Mouse (Mus musculus) embryonic stem cell, embryonic (primary cell): ENCODE measurements around the gene Os9.

Source experiments
- CTCF ChIA-PET, 4 experiments: fragments of 300-600 bp in 2 of 4; fragments of 350-600 bp in 2 of 4; sonication (Branson Sonifier 250); formaldehyde crosslinking; loops; one replicate each; lab custom pipeline; 2022; ENCODE audit warnings: inconsistent platforms in 2 of 4; lab: Charles Lee
- POLR2A ChIA-PET, 4 experiments: fragments of 300-600 bp in 2 of 4; fragments of 350-600 bp in 2 of 4; sonication (Branson Sonifier 250); formaldehyde crosslinking; loops; one replicate each; lab custom pipeline; 2022; ENCODE audit warnings: antibody characterized with exemption in 4 of 4, inconsistent platforms in 1 of 4; lab: Charles Lee

The Os9 gene

GRCm38 (mm10) chr10:127059968-127060916, 60.7 kb downstream of the Os9 start, which contains the start of gene March9:
TSS of gene March9 (minus strand) at chr10:127060184.
- ChIA-PET POLR2A (interaction anchor here in 3 of 4 experiments (0.6 to 2.1 kb wide), 13 partner anchors 9 to 1273 kb away, joined by 3 to 5 read pairs (median 3); partner anchors contain the start of genes Agap2 (in 1 of the 3), Cyp27b1 (in 1 of the 3), Eef1akmt3 (in 1 of the 3) and Mettl1 (in 1 of the 3)), CTCF (interaction anchor here in 2 of 4 experiments (0.6 to 2.4 kb wide), 2 partner anchors 12 to 133 kb away, joined by 8 to 19 read pairs; partner anchors contain the start of gene Cyp27b1 (in 1 of the 2))

- POLR2A ChIA-PET = interaction anchor here in 3 of 4 experiments (0.6 to 2.1 kb wide), 15 partner anchors 10 to 193 kb away, joined by 3 to 12 read pairs (median 4); partner anchors contain the start of genes Eef1akmt3 (in 2 of the 3), Mettl1 (in 2 of the 3) and Cyp27b1 (in 1 of the 3)
- CTCF ChIA-PET = interaction anchor here (0.6 to 2.4 kb wide), 15 partner anchors 11 to 279 kb away, joined by 3 to 19 read pairs (median 5); partner anchors contain the start of genes Cyp27b1 (in 3 of the 4) and Atp23 (in 1 of the 4)
Observed at GRCm38 (mm10) chr10:127059174-127059967, 61.6 kb downstream of the Os9 start.

DNA sequence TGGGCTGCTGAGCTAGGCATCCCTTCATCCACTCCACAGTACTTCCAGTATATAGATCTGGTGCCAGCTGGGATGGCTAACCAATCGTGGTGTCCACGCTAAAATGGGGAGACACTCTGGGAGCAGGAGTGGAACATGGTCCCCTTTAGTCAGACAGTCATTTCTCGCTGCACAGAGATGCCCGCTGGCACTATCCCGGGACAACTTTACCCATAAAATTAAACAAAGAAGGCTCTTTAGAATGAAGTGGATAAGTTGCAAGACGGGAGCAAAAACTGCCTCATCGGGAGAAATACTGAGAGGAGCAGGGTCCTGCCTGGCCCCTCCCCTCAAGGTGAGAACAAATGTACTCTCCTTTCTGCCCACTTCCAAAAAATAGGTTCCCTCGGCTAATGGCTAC, 62.2 kb downstream of the Os9 start:
- POLR2A ChIA-PET = interaction anchor here (0.6 to 2.1 kb wide), 23 partner anchors 8 to 194 kb away, joined by 3 to 12 read pairs (median 3); partner anchors contain the start of genes Eef1akmt3 (in 3 of the 4), Mettl1 (in 2 of the 4), Avil (in 1 of the 4) and Cyp27b1 (in 1 of the 4)
- CTCF ChIA-PET = interaction anchor here (0.6 to 2.4 kb wide), 48 partner anchors 10 to 308 kb away, joined by 3 to 26 read pairs (median 4); partner anchors contain the start of genes Cyp27b1 (in 4 of the 4), Eef1akmt3 (in 3 of the 4), Mettl1 (in 2 of the 4) and Agap2 (in 1 of the 4)

GRCm38 (mm10) chr10:127058161-127058560, 62.8 kb downstream of the Os9 start:
- ChIA-PET POLR2A (interaction anchor here (0.5 to 2.1 kb wide), 24 partner anchors 8 to 1650 kb away, joined by 3 to 12 read pairs (median 4); partner anchors contain the start of genes Cyp27b1 (in 3 of the 4), Eef1akmt3 (in 3 of the 4), Mettl1 (in 2 of the 4) and Avil (in 1 of the 4)), CTCF (interaction anchor here (0.5 to 2.4 kb wide), 66 partner anchors 8 to 1611 kb away, joined by 3 to 26 read pairs (median 3); partner anchors contain the start of genes Cyp27b1 (in 4 of the 4), Eef1akmt3 (in 3 of the 4), Mettl1 (in 2 of the 4) and Tsfm (in 2 of the 4))

DNA sequence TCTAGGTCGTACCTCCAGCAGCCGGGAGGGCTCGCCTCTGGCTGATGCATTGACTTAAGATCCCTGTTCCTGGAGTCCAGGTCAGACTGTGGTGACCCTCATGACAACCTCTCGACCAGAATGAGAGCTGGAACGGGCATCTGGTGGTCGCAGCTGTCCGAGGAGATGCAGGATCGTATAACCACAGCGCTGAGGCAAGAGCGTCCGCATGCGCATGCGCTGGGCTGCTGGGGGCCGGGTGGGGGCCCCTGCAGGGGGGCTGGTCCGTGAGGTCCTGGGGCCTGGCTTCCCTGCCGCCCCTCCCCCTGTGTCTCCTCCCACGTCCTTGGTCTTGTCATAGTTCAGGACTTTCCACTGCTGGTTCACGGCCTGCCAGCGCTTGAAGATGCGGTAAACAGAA, 64.4 kb downstream of the Os9 start:
- POLR2A ChIA-PET = interaction anchor here in 3 of 4 experiments (0.5 to 1.5 kb wide), 5 partner anchors 39 to 119 kb away, joined by 3 to 5 read pairs (median 3); no protein-coding TSS in a partner anchor

GRCm38 (mm10) chr10:127055406-127055805, 65.5 kb downstream of the Os9 start:
- ChIA-PET POLR2A (interaction anchor here in 2 of 4 experiments (0.6 to 0.8 kb wide), 3 partner anchors 12 to 78 kb away, joined by 3 read pairs; no protein-coding TSS in a partner anchor), CTCF (no interaction called here)

More for the DNA sequence above, 64.4 kb downstream of the Os9 start:
- CTCF ChIA-PET = no interaction called here

DNA sequence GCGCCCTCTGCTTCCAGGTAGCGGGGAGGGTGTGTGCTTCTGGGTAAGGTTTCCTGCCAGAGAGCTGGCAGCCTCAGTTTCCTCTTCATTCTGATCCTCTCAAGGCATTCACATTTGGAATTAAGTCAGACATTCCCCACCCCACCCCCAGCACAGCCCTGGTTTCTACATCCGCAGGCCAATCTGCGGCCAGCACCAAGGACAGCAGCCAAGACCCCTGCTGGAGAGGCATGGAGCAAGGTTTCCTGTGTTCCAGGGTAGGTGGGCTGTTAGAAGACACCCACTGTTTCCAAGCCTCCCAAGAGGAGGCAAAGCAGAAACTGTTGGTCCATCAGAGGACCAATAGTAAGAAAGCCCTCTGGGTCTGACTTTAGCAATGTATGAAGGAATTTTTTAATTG, 66.3 kb downstream of the Os9 start:
- ChIA-PET CTCF (no interaction called here), POLR2A (interaction anchor here in 1 of 4 experiments (0.8 kb wide), 1 partner anchor 11 kb away, joined by 3 read pairs; no protein-coding TSS in a partner anchor)

DNA sequence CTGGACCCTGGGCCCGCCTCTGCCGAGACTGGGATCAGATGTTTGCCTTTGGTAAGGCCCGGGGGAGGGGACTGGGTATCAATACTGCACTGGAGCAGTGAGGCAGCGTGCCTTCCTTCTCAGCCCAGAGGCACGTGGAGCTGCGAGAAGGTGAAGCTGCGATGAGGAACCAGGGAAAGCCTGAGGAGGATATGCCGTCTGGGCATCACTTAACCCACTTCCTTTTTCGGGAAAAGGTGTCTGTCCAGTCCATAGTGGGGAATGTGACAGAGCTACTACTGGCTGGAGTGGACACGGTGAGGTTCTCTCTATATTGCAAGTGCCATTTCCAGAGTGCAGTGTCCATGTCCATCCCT, 70.8 kb downstream of the Os9 start:
- POLR2A ChIA-PET = interaction anchor here (0.5 to 1.8 kb wide), 10 partner anchors 8 to 320 kb away, joined by 3 to 10 read pairs (median 3); partner anchors contain the start of gene Tspan31 (in 1 of the 4)
- CTCF ChIA-PET = interaction anchor here in 2 of 4 experiments (0.6 to 1.2 kb wide), 3 partner anchors 46 to 115 kb away, joined by 3 to 11 read pairs (median 7); no protein-coding TSS in a partner anchor

DNA sequence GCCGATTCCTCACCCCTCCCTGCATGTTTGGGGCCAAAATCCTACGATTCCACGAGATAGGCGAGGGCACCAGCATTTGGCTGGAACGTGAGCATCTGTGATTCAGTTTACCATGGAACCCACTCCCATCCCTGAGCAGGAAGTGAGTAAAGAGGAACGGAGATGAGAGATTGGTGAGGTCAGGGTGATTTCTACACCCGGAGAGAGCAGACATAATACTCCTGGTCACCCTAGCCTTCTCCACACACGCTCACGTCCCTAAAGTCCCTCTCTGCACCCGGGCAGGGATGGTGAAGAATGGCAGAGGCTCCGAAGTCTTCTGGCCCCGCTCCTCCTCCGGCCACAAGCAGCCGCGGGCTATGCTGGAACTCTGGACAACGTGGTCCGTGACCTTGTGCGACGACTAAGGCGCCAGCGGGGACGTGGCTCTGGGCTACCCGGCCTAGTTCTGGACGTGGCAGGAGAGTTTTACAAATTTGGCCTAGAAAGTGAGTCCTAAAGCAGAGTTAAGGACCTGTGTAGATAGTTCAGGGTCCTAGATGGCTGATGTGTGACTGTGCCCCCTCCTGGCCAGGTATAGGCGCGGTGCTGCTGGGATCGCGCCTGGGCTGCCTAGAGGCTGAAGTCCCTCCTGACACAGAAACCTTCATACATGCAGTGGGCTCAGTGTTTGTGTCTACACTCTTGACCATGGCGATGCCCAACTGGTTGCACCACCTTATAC, 71.4 kb downstream of the Os9 start:
- ChIA-PET POLR2A (interaction anchor here (0.5 to 1.8 kb wide), 16 partner anchors 8 to 320 kb away, joined by 3 to 10 read pairs (median 3); partner anchors contain the start of genes Cdk4 (in 1 of the 4), Tsfm (in 1 of the 4) and Tspan31 (in 1 of the 4)), CTCF (interaction anchor here in 3 of 4 experiments (1.2 to 2.0 kb wide), 4 partner anchors 9 to 131 kb away, joined by 3 to 19 read pairs (median 6); partner anchors contain the start of gene March9 (in 1 of the 3))

GRCm38 (mm10) chr10:127048608-127049394, 72.1 kb downstream of the Os9 start:
- CTCF ChIA-PET = interaction anchor here (1.2 to 2.3 kb wide), 8 partner anchors 9 to 130 kb away, joined by 3 to 19 read pairs (median 4); partner anchors contain the start of genes Agap2 (in 1 of the 4) and March9 (in 1 of the 4)
- POLR2A ChIA-PET = interaction anchor here (0.5 to 2.3 kb wide), 17 partner anchors 9 to 97 kb away, joined by 3 to 8 read pairs (median 4); partner anchors contain the start of genes Cdk4 (in 3 of the 4), March9 (in 1 of the 4), Tsfm (in 1 of the 4) and Tspan31 (in 1 of the 4)

GRCm38 (mm10) chr10:127047954-127048353, 73.0 kb downstream of the Os9 start, which contains the start of gene Cyp27b1:
TSS of gene Cyp27b1 (plus strand) at chr10:127048250.
- CTCF ChIA-PET = interaction anchor here (0.9 to 2.3 kb wide), 9 partner anchors 8 to 147 kb away, joined by 3 to 19 read pairs (median 4); partner anchors contain the start of genes Agap2 (in 1 of the 4) and March9 (in 1 of the 4)

More at GRCm38 (mm10) chr10:127047954-127048353, 73.0 kb downstream of the Os9 start, which contains the start of gene Cyp27b1:
- POLR2A ChIA-PET = interaction anchor here (0.6 to 2.3 kb wide), 15 partner anchors 10 to 119 kb away, joined by 3 to 8 read pairs (median 5); partner anchors contain the start of genes Cdk4 (in 3 of the 4), March9 (in 1 of the 4) and Tspan31 (in 1 of the 4)
